Mouse (Mus musculus) thymus, postnatal 25 days (tissue): ENCODE results near the gene AW011738.
A peak's percentile ranks its signal among the peaks of the same experiment; 100 is the strongest.

ENCODE experiments used
- DNase-seq: peaks from one replicate; pipeline ENCODE4 v3.0.0; 2022

Gene AW011738

GRCm38 (mm10) chr4:156203001-156203412 lies at the start of gene AW011738:
Gene AW011738 (plus strand): TSS chr4:156203304.
- peak; percentile 75 for DNase-seq

DNA sequence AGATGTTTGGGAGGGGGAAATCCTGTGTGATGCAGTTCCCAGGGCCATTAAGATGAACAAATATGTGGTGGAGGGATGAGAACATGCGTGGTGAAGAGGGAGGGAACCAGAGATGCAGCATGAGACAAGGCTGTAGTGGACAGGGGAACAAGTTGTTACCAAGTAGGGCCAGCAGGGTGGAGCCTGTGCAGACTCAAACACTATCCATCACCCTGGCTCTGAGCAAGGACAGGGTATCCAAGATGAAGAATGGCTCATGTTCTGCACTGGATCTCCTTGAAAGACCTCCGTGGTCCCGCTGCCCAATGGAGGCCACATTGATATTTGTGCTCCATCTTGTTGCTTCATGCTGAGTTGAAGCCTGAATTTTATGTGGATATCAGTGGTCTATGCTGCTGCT lies 48.3 kb upstream of the AW011738 start:
- DNase-seq: no peak

- peak; percentile 23 for DNase-seq
Observed at GRCm38 (mm10) chr4:156166477-156166876, 36.6 kb upstream of the AW011738 start.

DNA sequence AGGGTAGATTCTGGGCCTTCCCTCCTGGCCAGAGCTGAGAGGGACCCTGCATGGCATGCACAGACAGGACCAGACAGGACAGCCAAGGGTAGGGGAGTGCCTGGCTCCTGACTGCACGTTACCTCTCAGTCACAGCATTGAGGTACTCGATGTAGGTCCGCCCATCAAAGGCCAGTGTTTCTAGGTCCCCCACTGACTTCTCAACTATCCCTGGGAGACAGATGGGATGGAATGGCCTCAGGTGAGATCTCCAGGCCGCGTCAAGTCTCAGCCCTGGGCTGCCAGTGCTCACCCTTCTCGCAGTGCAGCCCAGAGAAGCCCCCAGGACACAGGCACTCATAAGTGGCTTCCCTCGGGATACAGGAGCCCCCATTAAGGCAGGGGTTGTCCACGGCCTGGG lies 34.5 kb upstream of the AW011738 start:
- no peak for DNase-seq

GRCm38 (mm10) chr4:156169129-156169528 lies 34.0 kb upstream of the AW011738 start:
- no peak for DNase-seq

GRCm38 (mm10) chr4:156171828-156172227 lies 31.3 kb upstream of the AW011738 start:
- no peak for DNase-seq

DNA sequence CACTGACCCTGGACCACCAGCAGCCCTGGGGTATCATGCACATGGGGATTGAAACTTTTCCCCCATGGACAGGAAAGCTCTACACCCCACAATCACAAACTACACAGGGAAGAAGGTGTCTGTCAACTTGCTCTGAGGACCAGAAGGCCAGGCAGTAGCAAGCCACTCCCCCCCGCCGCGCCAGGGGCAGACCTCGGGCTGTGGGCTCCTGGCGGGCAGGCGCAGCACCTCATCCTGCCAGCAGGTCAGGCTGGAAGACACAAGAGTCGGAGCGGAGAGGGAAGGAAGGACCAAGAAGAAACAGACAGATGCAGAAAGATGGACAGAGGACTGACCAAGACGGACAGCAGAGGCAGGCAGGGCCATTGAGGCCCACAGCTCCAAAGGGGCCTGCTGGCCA lies 25.5 kb upstream of the AW011738 start:
- no peak for DNase-seq

- no peak for DNase-seq
Observed at GRCm38 (mm10) chr4:156183747-156184146, 19.4 kb upstream of the AW011738 start.

DNA sequence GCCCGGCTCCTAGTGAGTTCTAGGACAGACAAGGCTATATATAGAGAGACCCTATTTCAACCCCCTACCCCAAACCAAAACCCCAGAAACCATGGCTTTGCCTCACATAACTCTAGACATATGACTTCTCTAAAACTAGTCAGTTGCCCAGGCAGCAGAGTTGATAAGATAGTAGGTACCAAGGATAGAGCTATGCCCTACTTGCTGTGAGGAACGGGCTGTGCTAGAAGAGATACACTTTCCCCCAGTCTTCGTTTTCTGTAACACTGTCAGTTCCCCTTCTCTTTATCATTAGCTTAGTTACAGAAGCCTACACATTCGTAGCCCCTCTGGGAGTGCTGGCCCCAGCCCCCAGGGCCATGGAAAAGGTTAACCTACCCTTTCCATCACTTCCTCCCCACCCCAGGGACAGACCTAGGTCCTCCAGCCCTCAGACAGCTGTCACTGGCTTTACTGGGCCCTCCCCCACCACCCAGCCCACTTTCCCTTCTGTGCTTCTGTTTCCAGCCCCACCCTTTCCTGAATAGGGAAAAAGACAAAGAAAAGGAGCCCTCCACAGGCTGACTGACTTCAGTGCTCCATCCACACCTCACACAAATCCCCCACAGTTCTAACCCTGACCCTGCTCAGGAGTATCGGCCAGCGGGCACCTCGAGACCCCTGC lies 18.7 kb upstream of the AW011738 start:
- DNase-seq: no peak

DNA sequence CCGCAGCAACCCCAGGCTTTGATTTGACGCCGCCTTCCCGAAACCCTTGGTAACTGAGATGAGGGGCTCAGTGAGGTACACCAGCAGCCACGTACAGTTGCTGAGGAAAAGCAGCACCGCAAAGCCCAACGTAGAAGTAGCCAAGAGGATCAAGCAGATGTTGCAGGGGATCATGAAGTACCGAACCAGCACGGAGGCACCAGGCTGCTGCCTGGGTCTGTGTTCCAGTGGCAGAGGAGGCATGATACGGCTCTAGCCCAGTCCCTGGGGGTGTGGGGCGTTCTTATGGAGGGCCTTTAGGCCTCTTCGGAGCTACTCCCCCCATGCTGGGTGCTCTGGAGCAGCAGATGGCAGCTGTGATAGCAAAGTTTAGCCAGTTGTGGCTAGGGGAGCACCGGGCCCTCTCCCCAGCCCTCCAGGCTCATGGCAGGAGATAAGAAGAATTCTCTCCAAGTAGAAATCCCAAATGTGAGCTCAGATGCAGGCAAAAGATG lies 17.6 kb upstream of the AW011738 start:
- DNase-seq: no peak

DNA sequence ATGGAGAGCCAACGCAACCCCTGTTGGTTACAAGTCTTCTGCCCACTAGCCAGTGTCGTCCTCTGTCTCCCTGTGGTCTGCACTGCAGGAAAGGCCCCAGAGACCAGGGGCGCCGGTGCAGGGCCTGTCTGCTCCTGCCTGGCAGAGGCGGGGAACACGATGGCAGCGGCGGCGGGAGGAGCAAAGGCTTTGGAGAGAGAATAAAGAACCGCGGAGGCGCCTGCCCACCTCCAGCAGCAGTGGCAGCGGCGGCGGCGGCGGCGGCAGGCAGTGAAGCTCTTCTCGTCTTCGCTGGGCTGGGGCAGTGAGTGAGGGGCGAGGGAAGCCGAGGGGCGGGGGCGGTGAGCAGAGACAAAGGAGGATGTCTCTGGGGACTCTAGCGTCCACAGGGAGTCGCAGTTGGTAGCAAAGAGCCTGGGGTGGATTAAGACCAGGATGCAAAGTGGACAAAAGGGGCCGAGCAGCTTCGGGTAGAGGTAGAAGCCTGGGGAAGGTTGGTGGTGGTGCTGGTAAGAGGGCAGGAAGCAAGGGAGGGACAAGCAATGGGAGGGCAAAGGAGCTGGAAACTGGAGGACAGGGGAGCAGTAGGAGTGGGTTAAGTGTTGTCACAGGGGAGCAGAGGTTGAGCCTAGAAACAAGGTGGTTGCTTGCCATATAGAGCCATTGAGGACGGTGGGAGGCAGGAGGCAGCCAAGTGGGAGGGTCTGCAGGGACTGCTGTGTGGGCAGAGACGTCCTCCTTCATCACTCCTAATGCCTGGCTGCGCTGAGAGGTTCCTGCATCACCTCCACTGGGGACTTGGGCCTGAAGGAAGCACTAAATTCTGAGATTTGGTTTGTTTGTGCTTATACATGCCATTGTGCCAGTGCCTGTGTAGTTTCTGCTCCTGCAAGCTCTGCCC lies 16.9 kb upstream of the AW011738 start:
- DNase-seq: peak; percentile 3

- no peak for DNase-seq
Observed at GRCm38 (mm10) chr4:156188162-156188810, 14.8 kb upstream of the AW011738 start.

- DNase-seq: no peak
Observed at GRCm38 (mm10) chr4:156188811-156189323, 14.2 kb upstream of the AW011738 start.

DNA sequence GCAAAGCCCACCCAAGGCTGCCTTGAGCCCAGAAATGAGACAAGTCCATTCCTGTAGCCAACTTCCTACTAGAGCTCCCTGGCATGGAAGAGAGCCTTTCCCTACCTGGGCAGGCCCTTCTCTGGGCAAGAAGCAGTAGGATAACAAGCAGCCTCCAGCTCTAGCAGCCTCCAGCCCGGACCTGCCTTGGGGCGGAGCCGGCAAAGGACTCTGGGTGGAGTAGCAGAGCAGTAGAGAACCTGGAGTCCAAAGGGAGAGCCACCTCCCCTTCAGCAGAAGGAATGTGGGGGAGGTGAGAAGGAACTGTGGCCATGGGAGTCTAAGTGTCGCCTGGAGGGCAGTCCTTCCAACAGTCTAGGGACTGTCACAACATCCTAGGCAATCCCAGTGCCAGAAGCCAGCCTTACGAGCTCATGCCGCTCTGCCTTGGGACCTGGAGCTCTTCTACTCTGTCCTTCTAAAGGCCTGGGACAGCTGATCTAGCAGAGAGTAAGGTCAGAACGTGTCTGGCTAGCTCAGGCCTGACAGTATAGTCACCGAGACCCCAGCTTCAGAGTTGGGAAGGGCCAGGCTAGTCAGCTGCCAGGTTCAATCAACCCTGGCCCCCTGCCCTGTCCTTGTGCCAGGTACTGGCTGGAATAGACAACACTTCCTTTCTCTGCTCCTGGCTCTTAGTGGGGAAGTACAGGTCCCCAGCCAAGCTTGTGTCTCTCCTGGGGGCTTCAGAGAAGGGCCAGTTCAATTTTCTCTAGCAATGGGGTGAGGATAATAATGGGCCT lies 10.5 kb upstream of the AW011738 start:
- no peak for DNase-seq

- DNase-seq: no peak
Observed at GRCm38 (mm10) chr4:156193200-156193590, 9.9 kb upstream of the AW011738 start.

DNA sequence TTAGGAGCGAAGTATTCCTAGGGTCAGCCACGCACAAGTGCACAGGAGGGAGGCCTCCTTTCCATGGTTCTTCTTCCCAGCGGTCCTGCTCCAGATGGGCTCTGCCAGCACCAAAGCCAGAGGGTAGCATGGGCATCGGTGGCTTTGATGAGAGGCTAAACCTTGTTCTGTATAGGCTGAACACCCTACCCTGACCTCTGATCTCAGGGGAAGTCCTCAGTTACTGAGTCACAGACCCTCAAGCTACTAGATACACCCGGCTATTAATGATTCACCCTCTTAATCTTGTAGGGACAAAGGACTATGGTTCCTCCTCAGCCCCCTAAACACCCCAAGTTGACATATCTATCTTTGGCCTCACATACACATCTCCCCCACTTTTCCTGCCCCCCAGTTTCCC lies 9.2 kb upstream of the AW011738 start:
- no peak for DNase-seq

GRCm38 (mm10) chr4:156194346-156194745 lies 8.8 kb upstream of the AW011738 start:
- no peak for DNase-seq

DNA sequence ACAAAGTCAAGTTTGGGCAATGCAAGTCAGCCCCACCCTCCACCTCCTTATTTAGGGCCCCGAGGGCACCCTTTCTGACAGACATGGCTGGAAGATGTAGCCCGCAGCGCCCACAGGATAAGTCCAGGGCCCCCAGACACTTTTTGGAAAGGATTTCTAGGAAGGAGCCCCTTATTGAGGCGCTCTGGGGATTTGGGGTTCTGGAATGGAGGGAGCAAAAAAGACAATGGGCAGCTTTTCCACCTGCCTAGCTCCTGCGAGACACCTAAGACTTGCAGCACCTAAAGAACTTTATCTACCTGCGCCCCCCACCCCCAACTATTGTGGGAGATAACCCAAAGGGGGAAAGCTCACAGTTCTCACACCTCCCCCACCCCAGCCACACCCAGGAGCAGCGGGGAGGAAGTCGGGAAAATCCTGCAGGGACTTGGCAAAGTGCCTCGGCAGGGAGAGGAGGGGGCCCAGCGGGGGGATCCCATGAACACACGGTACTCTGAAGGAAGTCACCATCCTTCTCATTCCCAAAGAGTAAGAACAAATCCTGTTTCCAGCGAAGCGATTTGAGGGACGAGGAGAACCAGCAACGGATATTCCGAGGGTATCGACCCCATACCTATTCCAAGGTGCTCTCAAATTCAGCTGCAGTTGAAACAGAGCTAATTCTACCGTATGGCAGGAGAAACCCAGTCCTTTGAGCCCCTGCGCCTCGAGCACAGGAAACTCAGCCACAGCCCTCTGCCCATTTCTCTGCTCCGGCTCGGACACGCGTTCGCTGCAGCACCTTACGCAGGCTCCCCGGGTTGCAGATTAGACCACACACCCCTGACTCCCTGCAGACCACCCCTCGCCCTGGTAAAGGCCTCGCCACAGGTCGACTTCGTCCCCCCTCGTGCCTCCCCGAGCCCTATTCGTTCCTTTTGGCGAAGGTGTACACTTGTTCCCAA lies 6.9 kb upstream of the AW011738 start:
- peak; percentile 11 for DNase-seq

GRCm38 (mm10) chr4:156197131-156197828 lies 5.8 kb upstream of the AW011738 start, which contains the start of gene Agrn:
Gene Agrn (minus strand): TSS chr4:156197488.
- DNase-seq: peak; percentile 59

- peak; percentile 58 for DNase-seq
Observed at GRCm38 (mm10) chr4:156197829-156198205, 5.3 kb upstream of the AW011738 start.
